Mouse (Mus musculus): ENCODE results near the gene Cfap73. TPM values are rescaled to one million over a fixed set of nuclear protein-coding genes. Genes with fewer than 3 reads are reported as not detected.

The Cfap73 gene
- polyA plus RNA-seq, 1 experiment from 2014 or later: 1.0 TPM

GRCm38 (mm10) chr5:120622198-120622851 lies 11.7 kb downstream of the Cfap73 start:
- H3K27ac ChIP-seq (replicated peaks; ENCODE audit: low read depth, low read length): no peak overlapping the region
- ATAC-seq (ENCODE audit: low read depth): no peak
- peak; percentile 34 for DNase-seq (ENCODE audit: low spot score)
- H3K27me3 ChIP-seq (replicated peaks; ENCODE audit: control insufficient read depth, insufficient read depth, low read length): no peaks in the 10 kb centered on the region
- 71% methylated on average over 5 of the region's 5 CpGs for WGBS
- H3K4me2 ChIP-seq (ENCODE audit: low read depth, low read length): no peak overlapping the region
- no peaks in the 10 kb centered on the region for H3K4me1 ChIP-seq (ENCODE audit: control insufficient read depth, insufficient read depth, low read length)
- no peak overlapping the region for H3K9ac ChIP-seq (ENCODE audit: low read depth, low read length)
- no peak overlapping the region for H3K4me3 ChIP-seq (ENCODE audit: low read depth, low read length)
- peaks cover 88% of the 10 kb centered on the region for H3K36me3 ChIP-seq (ENCODE audit: control insufficient read depth, insufficient read depth, low read length)
- no peaks in the 10 kb centered on the region for H3K9me3 ChIP-seq (ENCODE audit: control insufficient read depth, low read length)

GRCm38 (mm10) chr5:120621846-120622197 lies 12.2 kb downstream of the Cfap73 start:
- Histone ChIP-seq H3K27me3 (replicated peaks; ENCODE audit: control insufficient read depth, insufficient read depth, low read length) (no peaks in the 10 kb centered on the region), H3K9me3 (ENCODE audit: control insufficient read depth, low read length) (no peaks in the 10 kb centered on the region), H3K4me2 (ENCODE audit: low read depth, low read length) (no peak overlapping the region), H3K9ac (ENCODE audit: low read depth, low read length) (no peak overlapping the region), H3K4me3 (ENCODE audit: low read depth, low read length) (no peak overlapping the region), H3K4me1 (ENCODE audit: control insufficient read depth, insufficient read depth, low read length) (no peaks in the 10 kb centered on the region), H3K36me3 (ENCODE audit: control insufficient read depth, insufficient read depth, low read length) (peaks cover 88% of the 10 kb centered on the region), H3K27ac (replicated peaks; ENCODE audit: low read depth, low read length) (no peak overlapping the region)
- ATAC-seq (ENCODE audit: low read depth) (no peak), DNase-seq (ENCODE audit: low spot score) (no peak)
- WGBS: 78% methylated on average over 10 of the region's 10 CpGs

GRCm38 (mm10) chr5:120621078-120621765 lies 12.8 kb downstream of the Cfap73 start:
- H3K4me3 ChIP-seq (ENCODE audit: low read depth, low read length): no peak overlapping the region
- no peaks in the 10 kb centered on the region for H3K27me3 ChIP-seq (replicated peaks; ENCODE audit: control insufficient read depth, insufficient read depth, low read length)
- no peak overlapping the region for H3K4me2 ChIP-seq (ENCODE audit: low read depth, low read length)
- no peak for DNase-seq (ENCODE audit: low spot score)
- no peaks in the 10 kb centered on the region for H3K9me3 ChIP-seq (ENCODE audit: control insufficient read depth, low read length)
- H3K27ac ChIP-seq (replicated peaks; ENCODE audit: low read depth, low read length): no peak overlapping the region
- H3K36me3 ChIP-seq (ENCODE audit: control insufficient read depth, insufficient read depth, low read length): peaks cover 86% of the 10 kb centered on the region
- no peak overlapping the region for H3K9ac ChIP-seq (ENCODE audit: low read depth, low read length)
- WGBS: 90% methylated on average over 23 of the region's 23 CpGs
- H3K4me1 ChIP-seq (ENCODE audit: control insufficient read depth, insufficient read depth, low read length): no peaks in the 10 kb centered on the region
- no peak for ATAC-seq (ENCODE audit: low read depth)

GRCm38 (mm10) chr5:120620375-120621077 lies 13.5 kb downstream of the Cfap73 start:
- no peaks in the 10 kb centered on the region for H3K4me1 ChIP-seq (ENCODE audit: control insufficient read depth, insufficient read depth, low read length)
- ATAC-seq (ENCODE audit: low read depth): no peak; the same call in 1 of the 2 replicates
- H3K36me3 ChIP-seq (ENCODE audit: control insufficient read depth, insufficient read depth, low read length): peaks cover 79% of the 10 kb centered on the region
- WGBS: 72% methylated on average over 18 of the region's 18 CpGs
- H3K9me3 ChIP-seq (ENCODE audit: control insufficient read depth, low read length): no peaks in the 10 kb centered on the region
- no peak overlapping the region for H3K27ac ChIP-seq (replicated peaks; ENCODE audit: low read depth, low read length)
- H3K9ac ChIP-seq (ENCODE audit: low read depth, low read length): no peak overlapping the region
- H3K4me3 ChIP-seq (ENCODE audit: low read depth, low read length): no peak overlapping the region
- H3K27me3 ChIP-seq (replicated peaks; ENCODE audit: control insufficient read depth, insufficient read depth, low read length): no peaks in the 10 kb centered on the region
- no peak overlapping the region for H3K4me2 ChIP-seq (ENCODE audit: low read depth, low read length)
- peak; percentile 56 for DNase-seq (ENCODE audit: low spot score)

GRCm38 (mm10) chr5:120619201-120619600 lies 14.8 kb downstream of the Cfap73 start:
- DNase-seq (ENCODE audit: low spot score): no peak
- Histone ChIP-seq H3K27me3 (replicated peaks; ENCODE audit: control insufficient read depth, insufficient read depth, low read length) (no peaks in the 10 kb centered on the region), H3K27ac (replicated peaks; ENCODE audit: low read depth, low read length) (no peak overlapping the region), H3K4me1 (ENCODE audit: control insufficient read depth, insufficient read depth, low read length) (no peaks in the 10 kb centered on the region), H3K9me3 (ENCODE audit: control insufficient read depth, low read length) (no peaks in the 10 kb centered on the region), H3K36me3 (ENCODE audit: control insufficient read depth, insufficient read depth, low read length) (peaks cover 66% of the 10 kb centered on the region), H3K9ac (ENCODE audit: low read depth, low read length) (no peak overlapping the region), H3K4me3 (ENCODE audit: low read depth, low read length) (no peak overlapping the region), H3K4me2 (ENCODE audit: low read depth, low read length) (no peak overlapping the region)
- ATAC-seq (ENCODE audit: low read depth): no peak
- WGBS: 22% methylated on average over 5 of the region's 5 CpGs

- Histone ChIP-seq H3K4me3 (ENCODE audit: low read depth, low read length) (no peak overlapping the region), H3K27ac (replicated peaks; ENCODE audit: low read depth, low read length) (no peak overlapping the region), H3K36me3 (ENCODE audit: control insufficient read depth, insufficient read depth, low read length) (peaks cover 62% of the 10 kb centered on the region), H3K9me3 (ENCODE audit: control insufficient read depth, low read length) (no peaks in the 10 kb centered on the region), H3K4me1 (ENCODE audit: control insufficient read depth, insufficient read depth, low read length) (0 out of 2 replicates have a peak, but pooled peaks cover 4% of the 10 kb centered on the region), H3K4me2 (ENCODE audit: low read depth, low read length) (no peak overlapping the region), H3K27me3 (replicated peaks; ENCODE audit: control insufficient read depth, insufficient read depth, low read length) (no peaks in the 10 kb centered on the region), H3K9ac (ENCODE audit: low read depth, low read length) (no peak overlapping the region)
- WGBS: 78% methylated on average over 7 of the region's 12 CpGs
- DNase-seq (ENCODE audit: low spot score) (peak; percentile 10), ATAC-seq (ENCODE audit: low read depth) (no peak)
These were observed 15.3 kb downstream of the Cfap73 start for GRCm38 (mm10) chr5:120618778-120619177.

- Histone ChIP-seq H3K36me3 (ENCODE audit: control insufficient read depth, insufficient read depth, low read length) (peaks cover 34% of the 10 kb centered on the region), H3K4me3 (ENCODE audit: low read depth, low read length) (no peak overlapping the region), H3K4me1 (ENCODE audit: control insufficient read depth, insufficient read depth, low read length) (peaks cover 12% of the 10 kb centered on the region), H3K4me2 (ENCODE audit: low read depth, low read length) (no peak overlapping the region), H3K9me3 (ENCODE audit: control insufficient read depth, low read length) (no peaks in the 10 kb centered on the region), H3K9ac (ENCODE audit: low read depth, low read length) (no peak overlapping the region), H3K27ac (replicated peaks; ENCODE audit: low read depth, low read length) (no peak overlapping the region), H3K27me3 (replicated peaks; ENCODE audit: control insufficient read depth, insufficient read depth, low read length) (no peaks in the 10 kb centered on the region)
- no peak for ATAC-seq (ENCODE audit: low read depth)
- 91% methylated on average over 4 of the region's 4 CpGs for WGBS
- DNase-seq (ENCODE audit: low spot score): no peak
These were observed 18.1 kb downstream of the Cfap73 start for GRCm38 (mm10) chr5:120615903-120616302.

- peak overlapping the region; percentile 76 for H3K9ac ChIP-seq (ENCODE audit: low read depth, low read length)
- H3K27ac ChIP-seq (replicated peaks; ENCODE audit: low read depth, low read length): peak overlapping the region; percentile 85
- H3K36me3 ChIP-seq (ENCODE audit: control insufficient read depth, insufficient read depth, low read length): peaks cover 9% of the 10 kb centered on the region
- peak overlapping the region; percentile 78 for H3K4me2 ChIP-seq (ENCODE audit: low read depth, low read length)
- peaks cover 13% of the 10 kb centered on the region for H3K4me1 ChIP-seq (ENCODE audit: control insufficient read depth, insufficient read depth, low read length)
- WGBS: under 1% methylated on average over 68 of the region's 69 CpGs
- no peaks in the 10 kb centered on the region for H3K27me3 ChIP-seq (replicated peaks; ENCODE audit: control insufficient read depth, insufficient read depth, low read length)
- peak overlapping the region; percentile 81 for H3K4me3 ChIP-seq (ENCODE audit: low read depth, low read length)
- peak; percentile 94 for ATAC-seq (ENCODE audit: low read depth)
- H3K9me3 ChIP-seq (ENCODE audit: control insufficient read depth, low read length): no peaks in the 10 kb centered on the region
- DNase-seq (ENCODE audit: low spot score): peak; percentile 100
These were observed 21.0 kb downstream of the Cfap73 start for GRCm38 (mm10) chr5:120612822-120613604.
